Mouse (Mus musculus): Measurements from ENCODE around the gene P2rx2. TPM values are rescaled to one million over a fixed set of nuclear protein-coding genes. Genes with fewer than 3 reads are reported as not detected.

The P2rx2 gene
- polyA plus RNA-seq, 1 experiment = 1.2 TPM

- no peak overlapping the region for H3K9ac ChIP-seq (ENCODE audit: low read depth, poor library complexity, severe bottlenecking)
- H3K27ac ChIP-seq (ENCODE audit: insufficient read depth, low read length) = no peak overlapping the region
- H3K36me3 ChIP-seq (ENCODE audit: control insufficient read depth, insufficient read depth, low read length, poor library complexity, severe bottlenecking) = peaks cover 76% of the 10 kb centered on the region
- H3K9me3 ChIP-seq (replicated peaks; ENCODE audit: control insufficient read depth, insufficient read depth, low read length, poor library complexity, severe bottlenecking) = no peaks in the 10 kb centered on the region
- TF ChIP-seq POLR2A (IDR thresholded peaks at IDR 0.05; ENCODE audit: insufficient read depth, low read length) = no peak
- TF ChIP-seq CTCF (IDR thresholded peaks at IDR 0.05; ENCODE audit: low read depth, low read length) = no peak
- TF ChIP-seq EP300 (IDR thresholded peaks at IDR 0.05; ENCODE audit: insufficient read depth, low read depth, low read length) = no peak
- H3K27me3 ChIP-seq (ENCODE audit: control insufficient read depth, insufficient read depth, low read length, poor library complexity, severe bottlenecking) = no peaks in the 10 kb centered on the region
- H3K4me1 ChIP-seq (ENCODE audit: control insufficient read depth, insufficient read depth, low read length) = no peaks in the 10 kb centered on the region
- H3K4me3 ChIP-seq (ENCODE audit: low read depth, low read length) = no peak overlapping the region
Observed at GRCm38 (mm10) chr5:110313127-110313526, 29.9 kb downstream of the P2rx2 start.

- TF ChIP-seq CTCF (IDR thresholded peaks at IDR 0.05; ENCODE audit: low read depth, low read length) = no peak
- TF ChIP-seq EP300 (IDR thresholded peaks at IDR 0.05; ENCODE audit: insufficient read depth, low read depth, low read length) = no peak
- TF ChIP-seq POLR2A (IDR thresholded peaks at IDR 0.05; ENCODE audit: insufficient read depth, low read length) = no peak
- no peak overlapping the region for H3K4me3 ChIP-seq (ENCODE audit: low read depth, low read length)
- H3K27ac ChIP-seq (ENCODE audit: insufficient read depth, low read length) = no peak overlapping the region
- H3K9ac ChIP-seq (ENCODE audit: low read depth, poor library complexity, severe bottlenecking) = no peak overlapping the region
- peaks cover 89% of the 10 kb centered on the region for H3K36me3 ChIP-seq (ENCODE audit: control insufficient read depth, insufficient read depth, low read length, poor library complexity, severe bottlenecking)
- H3K27me3 ChIP-seq (ENCODE audit: control insufficient read depth, insufficient read depth, low read length, poor library complexity, severe bottlenecking) = no peaks in the 10 kb centered on the region
- H3K9me3 ChIP-seq (replicated peaks; ENCODE audit: control insufficient read depth, insufficient read depth, low read length, poor library complexity, severe bottlenecking) = no peaks in the 10 kb centered on the region
- no peaks in the 10 kb centered on the region for H3K4me1 ChIP-seq (ENCODE audit: control insufficient read depth, insufficient read depth, low read length)
Observed at GRCm38 (mm10) chr5:110308861-110309260, 34.2 kb downstream of the P2rx2 start.

GRCm38 (mm10) chr5:110300591-110300990 lies 42.4 kb downstream of the P2rx2 start:
- Histone ChIP-seq H3K9ac (ENCODE audit: low read depth, poor library complexity, severe bottlenecking) (no peak overlapping the region), H3K4me3 (ENCODE audit: low read depth, low read length) (no peak overlapping the region), H3K9me3 (replicated peaks; ENCODE audit: control insufficient read depth, insufficient read depth, low read length, poor library complexity, severe bottlenecking) (no peaks in the 10 kb centered on the region), H3K36me3 (ENCODE audit: control insufficient read depth, insufficient read depth, low read length, poor library complexity, severe bottlenecking) (peaks cover 84% of the 10 kb centered on the region), H3K27ac (ENCODE audit: insufficient read depth, low read length) (no peak overlapping the region), H3K27me3 (ENCODE audit: control insufficient read depth, insufficient read depth, low read length, poor library complexity, severe bottlenecking) (no peaks in the 10 kb centered on the region), H3K4me1 (ENCODE audit: control insufficient read depth, insufficient read depth, low read length) (no peaks in the 10 kb centered on the region)
- TF ChIP-seq POLR2A (IDR thresholded peaks at IDR 0.05; ENCODE audit: insufficient read depth, low read length) (no peak), EP300 (IDR thresholded peaks at IDR 0.05; ENCODE audit: insufficient read depth, low read depth, low read length) (no peak), CTCF (IDR thresholded peaks at IDR 0.05; ENCODE audit: low read depth, low read length) (no peak)

GRCm38 (mm10) chr5:110296637-110297036 lies 46.4 kb downstream of the P2rx2 start:
- H3K4me3 ChIP-seq (ENCODE audit: low read depth, low read length) = no peak overlapping the region
- no peaks in the 10 kb centered on the region for H3K27me3 ChIP-seq (ENCODE audit: control insufficient read depth, insufficient read depth, low read length, poor library complexity, severe bottlenecking)
- H3K36me3 ChIP-seq (ENCODE audit: control insufficient read depth, insufficient read depth, low read length, poor library complexity, severe bottlenecking) = peaks cover 74% of the 10 kb centered on the region
- no peak for TF ChIP-seq CTCF (IDR thresholded peaks at IDR 0.05; ENCODE audit: low read depth, low read length)
- no peak for TF ChIP-seq POLR2A (IDR thresholded peaks at IDR 0.05; ENCODE audit: insufficient read depth, low read length)
- no peak for TF ChIP-seq EP300 (IDR thresholded peaks at IDR 0.05; ENCODE audit: insufficient read depth, low read depth, low read length)
- no peak overlapping the region for H3K27ac ChIP-seq (ENCODE audit: insufficient read depth, low read length)
- no peaks in the 10 kb centered on the region for H3K4me1 ChIP-seq (ENCODE audit: control insufficient read depth, insufficient read depth, low read length)
- no peak overlapping the region for H3K9ac ChIP-seq (ENCODE audit: low read depth, poor library complexity, severe bottlenecking)
- H3K9me3 ChIP-seq (replicated peaks; ENCODE audit: control insufficient read depth, insufficient read depth, low read length, poor library complexity, severe bottlenecking) = no peaks in the 10 kb centered on the region

GRCm38 (mm10) chr5:110291649-110292048 lies 51.4 kb downstream of the P2rx2 start:
- H3K36me3 ChIP-seq (ENCODE audit: control insufficient read depth, insufficient read depth, low read length, poor library complexity, severe bottlenecking) = peaks cover 59% of the 10 kb centered on the region
- H3K4me3 ChIP-seq (ENCODE audit: low read depth, low read length) = no peak overlapping the region
- no peak for TF ChIP-seq CTCF (IDR thresholded peaks at IDR 0.05; ENCODE audit: low read depth, low read length)
- no peak for TF ChIP-seq POLR2A (IDR thresholded peaks at IDR 0.05; ENCODE audit: insufficient read depth, low read length)
- TF ChIP-seq EP300 (IDR thresholded peaks at IDR 0.05; ENCODE audit: insufficient read depth, low read depth, low read length) = no peak

More at GRCm38 (mm10) chr5:110291649-110292048, 51.4 kb downstream of the P2rx2 start:
- no peaks in the 10 kb centered on the region for H3K4me1 ChIP-seq (ENCODE audit: control insufficient read depth, insufficient read depth, low read length)
- no peaks in the 10 kb centered on the region for H3K27me3 ChIP-seq (ENCODE audit: control insufficient read depth, insufficient read depth, low read length, poor library complexity, severe bottlenecking)
- no peaks in the 10 kb centered on the region for H3K9me3 ChIP-seq (replicated peaks; ENCODE audit: control insufficient read depth, insufficient read depth, low read length, poor library complexity, severe bottlenecking)
- no peak overlapping the region for H3K9ac ChIP-seq (ENCODE audit: low read depth, poor library complexity, severe bottlenecking)
- no peak overlapping the region for H3K27ac ChIP-seq (ENCODE audit: insufficient read depth, low read length)

Other genes starting within 250 kb of the P2rx2 start
- 13.5 and 16.9 TPM in 2 replicates for gene Gm35315, start 248.8 kb downstream of the P2rx2 start, polyA plus RNA-seq (2011; ENCODE audit: insufficient read depth, insufficient read length, low read depth, missing spikeins)
- 2.9 and 6.4 TPM in 2 replicates for gene Plcxd1, start 243.2 kb downstream of the P2rx2 start, polyA plus RNA-seq (2011; ENCODE audit: insufficient read depth, insufficient read length, low read depth, missing spikeins)
- 29.7 and 38.7 TPM in 2 replicates for gene Gtpbp6, start 235.0 kb downstream of the P2rx2 start, polyA plus RNA-seq (2011; ENCODE audit: insufficient read depth, insufficient read length, low read depth, missing spikeins)
- 8.5 and 9.8 TPM in 2 replicates for gene Zfp605, start 233.1 kb downstream of the P2rx2 start, polyA plus RNA-seq (2011; ENCODE audit: insufficient read depth, insufficient read length, low read depth, missing spikeins)
- gene Chfr, start 207.4 kb downstream of the P2rx2 start, polyA plus RNA-seq (2011; ENCODE audit: insufficient read depth, insufficient read length, low read depth, missing spikeins) = 62.5 and 63.6 TPM in 2 replicates
- gene Golga3, start 166.5 kb downstream of the P2rx2 start, polyA plus RNA-seq (2011; ENCODE audit: insufficient read depth, insufficient read length, low read depth, missing spikeins) = 22.7 and 27.7 TPM in 2 replicates
- 52.3 and 58.4 TPM in 2 replicates for gene Ankle2, start 112.2 kb downstream of the P2rx2 start, polyA plus RNA-seq (2011; ENCODE audit: insufficient read depth, insufficient read length, low read depth, missing spikeins)
- 63.4 and 66.7 TPM in 2 replicates for gene Pgam5, start 73.3 kb downstream of the P2rx2 start, polyA plus RNA-seq (2011; ENCODE audit: insufficient read depth, insufficient read length, low read depth, missing spikeins)
- 10.5 and 14.5 TPM in 2 replicates for gene Pxmp2, start 57.0 kb downstream of the P2rx2 start, polyA plus RNA-seq (2011; ENCODE audit: insufficient read depth, insufficient read length, low read depth, missing spikeins)
- 80.9 and 81.8 TPM in 2 replicates for gene Pole, start 56.9 kb downstream of the P2rx2 start, polyA plus RNA-seq (2011; ENCODE audit: insufficient read depth, insufficient read length, low read depth, missing spikeins)
- gene Lrcol1, start 1.5 kb upstream of the P2rx2 start, polyA plus RNA-seq (2011; ENCODE audit: insufficient read depth, insufficient read length, low read depth, missing spikeins) = not detected in 2 replicates
- 51.7 and 65.7 TPM in 2 replicates for gene Fbrsl1, start 105.3 kb upstream of the P2rx2 start, polyA plus RNA-seq (2011; ENCODE audit: insufficient read depth, insufficient read length, low read depth, missing spikeins)
- 0.69 and 1.1 TPM in 2 replicates for gene Galnt9, start 201.1 kb upstream of the P2rx2 start, polyA plus RNA-seq (2011; ENCODE audit: insufficient read depth, insufficient read length, low read depth, missing spikeins)

Data from ES-Bruce4 (cell line).